Mouse (Mus musculus) embryonic stem cell, embryonic (primary cell): ENCODE measurements around the gene Irak1.

ENCODE experiments used
- CTCF ChIA-PET, 4 experiments: fragments of 300-600 bp in 2 of 4; fragments of 350-600 bp in 2 of 4; sonication (Branson Sonifier 250); formaldehyde crosslinking; loops; one replicate each; lab custom pipeline; 2022; ENCODE audit warnings: inconsistent platforms in 2 of 4; lab: Charles Lee
- POLR2A ChIA-PET, 4 experiments: fragments of 300-600 bp in 2 of 4; fragments of 350-600 bp in 2 of 4; sonication (Branson Sonifier 250); formaldehyde crosslinking; loops; one replicate each; lab custom pipeline; 2022; ENCODE audit warnings: antibody characterized with exemption in 4 of 4, inconsistent platforms in 1 of 4; lab: Charles Lee

The Irak1 gene

GRCm38 (mm10) chrX:73972774-73973173 lies 50.9 kb downstream of the Irak1 start:
- POLR2A ChIA-PET = interaction anchor here in 2 of 4 experiments (0.6 to 1.8 kb wide), 3 partner anchors 51 to 235 kb away, joined by 3 to 6 read pairs (median 4); partner anchors contain the start of gene Irak1 (in 1 of the 2)
- CTCF ChIA-PET = no interaction called here

- ChIA-PET CTCF (no interaction called here), POLR2A (interaction anchor here in 1 of 4 experiments (0.9 to 19.1 kb wide), 3 partner anchors 17 to 52 kb away, joined by 3 to 334 read pairs (median 199); partner anchors contain the start of genes Arhgap4, Naa10 and Renbp)
Measured at GRCm38 (mm10) chrX:73970781-73971180, 52.9 kb downstream of the Irak1 start.

DNA sequence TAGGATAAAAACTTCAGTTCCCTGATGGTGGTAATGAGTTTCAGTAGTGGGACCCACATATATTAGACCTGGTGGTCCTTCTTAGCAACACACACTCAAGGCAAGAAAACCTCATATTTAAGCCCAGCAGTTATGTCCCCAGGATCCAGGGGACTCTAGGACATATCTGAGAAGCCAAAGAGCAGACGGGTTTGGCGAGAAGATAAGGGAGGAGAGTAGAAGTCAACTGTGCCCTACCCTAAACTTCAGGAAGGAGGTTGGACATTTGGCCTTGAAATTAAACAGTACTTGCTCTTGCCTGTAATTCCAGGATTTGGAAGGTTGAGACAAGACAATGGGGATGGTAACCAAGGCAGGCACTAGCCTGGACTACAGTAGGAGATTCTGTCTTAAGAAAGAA lies 54.0 kb downstream of the Irak1 start:
- POLR2A ChIA-PET = interaction anchor here in 1 of 4 experiments (0.9 to 19.1 kb wide), 4 partner anchors 16 to 301 kb away, joined by 3 to 334 read pairs (median 117); partner anchors contain the start of genes Arhgap4, Naa10, Renbp and Rpl10

GRCm38 (mm10) chrX:73969167-73969566 lies 54.6 kb downstream of the Irak1 start:
- CTCF ChIA-PET = no interaction called here
- POLR2A ChIA-PET = interaction anchor here in 3 of 4 experiments (0.5 to 19.1 kb wide), 22 partner anchors 9 to 301 kb away, joined by 3 to 334 read pairs (median 20); partner anchors contain the start of genes Irak1 (in 3 of the 3), Arhgap4 (in 1 of the 3), Naa10 (in 1 of the 3) and Renbp (in 1 of the 3)

More for the DNA sequence above, 54.0 kb downstream of the Irak1 start:
- CTCF ChIA-PET = no interaction called here

DNA sequence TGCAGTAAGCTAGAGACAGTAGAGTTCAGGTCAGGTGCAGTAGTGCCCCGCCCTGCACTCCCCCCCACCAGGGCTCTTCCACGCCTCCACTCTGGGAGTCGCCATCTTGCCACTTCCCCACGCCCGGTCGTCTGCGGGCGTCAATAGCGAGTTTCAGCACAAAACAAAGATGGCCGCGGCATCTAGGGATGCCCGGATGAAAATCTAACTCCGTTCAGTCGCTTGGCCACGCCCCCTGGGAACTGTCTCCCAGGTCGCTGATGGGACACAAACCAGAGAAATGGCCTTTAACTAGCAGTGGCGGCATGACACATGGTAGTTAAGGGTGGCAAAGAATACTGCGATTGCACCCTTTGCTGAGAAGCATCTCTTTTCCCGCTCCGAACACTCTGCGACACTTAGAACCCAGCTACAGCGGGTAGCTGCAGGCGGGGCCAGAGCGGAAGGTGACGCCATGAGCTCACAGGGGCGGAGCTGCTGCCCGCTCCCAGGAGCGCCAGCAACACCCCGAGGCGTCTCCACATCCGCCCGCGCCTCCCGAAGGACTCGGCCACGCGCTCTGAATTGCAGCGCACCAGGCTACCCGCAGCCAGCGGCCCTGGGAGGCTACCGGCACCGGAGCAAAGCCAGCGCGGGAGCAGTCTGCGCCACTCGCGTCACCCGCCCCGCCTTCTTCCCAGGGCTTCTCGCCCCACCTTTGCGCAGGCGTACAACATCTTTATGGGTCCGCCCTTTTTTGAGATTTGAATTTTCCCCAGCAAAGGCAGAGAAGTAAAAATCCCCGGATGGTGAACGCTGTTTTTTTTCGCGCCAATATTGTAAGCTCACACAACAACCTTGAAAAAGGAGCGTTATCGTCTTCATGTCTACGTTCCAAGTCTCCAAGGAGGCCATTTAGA lies 56.3 kb downstream of the Irak1 start:
- POLR2A ChIA-PET = interaction anchor here in 3 of 4 experiments (0.6 to 19.1 kb wide), 92 partner anchors 8 to 1164 kb away, joined by 3 to 334 read pairs (median 5); partner anchors contain the start of genes Irak1 (in 3 of the 3), Renbp (in 3 of the 3), Rpl10 (in 3 of the 3) and Arhgap4 (in 2 of the 3)
- CTCF ChIA-PET = interaction anchor here in 1 of 4 experiments (0.5 to 1.1 kb wide), 3 partner anchors 52 to 449 kb away, joined by 3 to 6 read pairs (median 3); partner anchors contain the start of gene Irak1

DNA sequence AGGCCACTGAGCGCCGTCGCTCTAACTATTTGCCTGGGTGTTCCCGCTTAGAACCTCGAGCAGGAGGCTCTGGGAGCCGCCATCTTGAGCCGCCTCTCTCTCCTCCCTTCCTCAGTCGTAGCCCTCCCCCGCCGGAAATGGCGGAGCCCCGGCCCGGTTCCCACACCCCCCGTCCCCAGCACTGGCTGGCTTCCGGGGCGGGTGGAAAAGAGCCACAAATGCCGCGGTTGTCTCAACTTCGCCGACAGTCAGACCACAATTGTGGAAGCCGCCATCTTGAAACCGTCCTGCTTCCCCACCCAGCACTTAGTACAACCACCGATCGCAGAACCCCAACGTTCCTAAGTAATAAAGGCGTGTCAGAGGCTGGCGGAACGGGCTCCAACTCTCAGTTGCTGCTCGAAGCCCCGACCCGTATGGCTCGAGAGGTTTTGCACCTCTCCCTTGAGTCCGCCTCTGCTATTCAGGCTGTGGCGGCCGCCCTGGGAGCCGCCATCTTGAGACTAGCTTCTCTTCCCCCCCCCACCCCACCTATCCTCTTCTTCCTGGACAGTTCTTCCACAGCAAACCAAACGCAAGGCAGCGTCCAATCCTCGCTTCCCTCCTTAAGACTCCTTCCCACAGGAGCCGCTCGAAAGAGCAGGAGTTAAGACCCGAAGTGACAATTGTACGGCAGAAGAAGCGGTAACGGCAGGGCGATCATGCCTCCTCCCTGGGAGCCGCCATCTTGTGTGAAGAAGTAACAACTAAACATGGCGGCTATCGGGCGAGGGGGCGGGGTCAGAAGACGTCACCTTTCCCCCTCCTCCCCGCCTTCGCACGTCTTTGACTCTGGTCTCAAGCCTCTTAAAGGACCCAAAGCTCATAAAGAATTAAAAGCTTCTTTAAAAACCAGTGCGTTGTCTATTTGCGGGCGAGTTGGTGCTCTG lies 57.2 kb downstream of the Irak1 start, which contains the start of gene Hcfc1:
Hcfc1 (minus strand) TSS at position 110 of the 929 bp plus-strand sequence.
- POLR2A ChIA-PET = interaction anchor here (0.6 to 19.1 kb wide), 91 partner anchors 8 to 1164 kb away, joined by 3 to 334 read pairs (median 5); partner anchors contain the start of genes Irak1 (in 3 of the 4), Renbp (in 3 of the 4), Rpl10 (in 3 of the 4) and Abcd1 (in 2 of the 4)
- CTCF ChIA-PET = interaction anchor here in 1 of 4 experiments (1.1 kb wide), 1 partner anchor 57 kb away, joined by 3 read pairs; the partner anchor contains the start of gene Irak1

DNA sequence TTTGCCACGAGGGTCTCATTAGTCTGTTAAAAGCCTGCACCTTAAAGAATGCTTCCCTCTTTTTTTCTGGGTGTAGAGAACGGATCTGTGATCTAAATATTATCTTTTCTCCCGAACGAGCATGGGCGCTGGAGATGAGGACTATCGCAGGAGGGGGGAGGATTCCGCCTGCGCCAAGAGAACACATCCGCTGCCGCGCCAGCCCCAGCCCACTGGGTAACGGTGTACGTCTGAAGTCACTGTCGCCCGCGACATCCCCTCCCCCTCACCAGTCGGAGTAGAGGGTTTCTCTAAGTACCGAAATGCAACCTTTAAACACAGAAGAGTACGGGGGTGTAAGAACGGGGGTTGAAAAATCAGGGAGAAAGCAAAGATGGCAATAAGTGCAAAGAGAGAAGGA lies 58.4 kb downstream of the Irak1 start:
- CTCF ChIA-PET = no interaction called here

DNA sequence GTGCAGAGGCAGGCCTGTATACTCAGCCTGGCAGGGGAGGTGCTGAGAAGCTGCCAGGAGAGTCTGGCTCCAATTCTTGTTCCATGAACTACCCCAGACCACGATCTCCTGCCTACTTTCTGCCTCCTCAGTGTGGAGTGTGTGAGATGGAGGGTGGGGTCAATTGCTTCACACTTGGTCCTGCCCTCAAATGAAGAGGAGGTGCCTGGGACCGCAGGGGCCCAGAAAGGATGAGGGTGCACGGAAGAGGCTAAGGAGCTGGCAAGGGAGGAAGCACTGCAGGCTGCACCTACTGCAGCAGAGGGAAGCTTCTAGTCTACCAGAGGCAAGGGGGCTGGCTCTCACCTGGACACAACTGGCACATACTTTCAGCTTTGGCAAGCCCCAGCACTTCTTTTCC lies 59.4 kb downstream of the Irak1 start:
- CTCF ChIA-PET = interaction anchor here in 1 of 4 experiments (0.5 to 0.6 kb wide), 2 partner anchors 59 to 1709 kb away, joined by 3 to 6 read pairs; no protein-coding TSS in a partner anchor
- POLR2A ChIA-PET = interaction anchor here (0.5 to 19.1 kb wide), 35 partner anchors 9 to 429 kb away, joined by 3 to 334 read pairs (median 4); partner anchors contain the start of genes Arhgap4 (in 2 of the 4), Naa10 (in 2 of the 4), Renbp (in 2 of the 4) and Rpl10 (in 2 of the 4)

More for the DNA sequence above, 58.4 kb downstream of the Irak1 start:
- POLR2A ChIA-PET = interaction anchor here (0.5 to 19.1 kb wide), 23 partner anchors 11 to 305 kb away, joined by 3 to 334 read pairs (median 20); partner anchors contain the start of genes Renbp (in 2 of the 4), Rpl10 (in 2 of the 4), Abcd1 (in 1 of the 4) and Arhgap4 (in 1 of the 4)
